Mouse (Mus musculus) 3134 (cell line): Measurements from ENCODE around the gene Nr6a1.

Source experiments
- DNase-seq: peaks from one replicate; pipeline ENCODE4 v3.0.0-alpha.2; 2011; ENCODE audit warnings: low spot score; ENCODE audit not compliant: insufficient read length; ENCODE audit errors: extremely low read depth

Gene Nr6a1

GRCm38 (mm10) chr2:38785113-38785512 lies 142.4 kb downstream of the Nr6a1 start:
- DNase-seq: no peak

- no peak for DNase-seq
Measured at GRCm38 (mm10) chr2:38784396-38784795, 143.1 kb downstream of the Nr6a1 start.

GRCm38 (mm10) chr2:38783364-38783763 lies 144.1 kb downstream of the Nr6a1 start:
- DNase-seq: no peak

GRCm38 (mm10) chr2:38782731-38783130 lies 144.8 kb downstream of the Nr6a1 start:
- DNase-seq: no peak

GRCm38 (mm10) chr2:38781945-38782720 lies 145.4 kb downstream of the Nr6a1 start:
- DNase-seq: no peak

- peak; percentile 40 for DNase-seq
Measured at GRCm38 (mm10) chr2:38779939-38780338, 147.5 kb downstream of the Nr6a1 start.

GRCm38 (mm10) chr2:38777326-38777725 lies 150.2 kb downstream of the Nr6a1 start:
- no peak for DNase-seq

- no peak for DNase-seq
Measured at GRCm38 (mm10) chr2:38774936-38775335, 152.6 kb downstream of the Nr6a1 start.

- peak; percentile 42 for DNase-seq
Measured at GRCm38 (mm10) chr2:38771478-38771797, 156.1 kb downstream of the Nr6a1 start.

- no peak for DNase-seq
Measured at GRCm38 (mm10) chr2:38770772-38771477, 156.6 kb downstream of the Nr6a1 start.

- no peak for DNase-seq
Measured at GRCm38 (mm10) chr2:38767177-38767931, 160.1 kb downstream of the Nr6a1 start.

- no peak for DNase-seq
Measured at GRCm38 (mm10) chr2:38739847-38740246, 187.6 kb downstream of the Nr6a1 start.

- DNase-seq: peak; percentile 19
Measured at GRCm38 (mm10) chr2:38739410-38739809, 188.1 kb downstream of the Nr6a1 start.

- DNase-seq: no peak
Measured at GRCm38 (mm10) chr2:38738601-38739301, 188.7 kb downstream of the Nr6a1 start.

GRCm38 (mm10) chr2:38735740-38736139 lies 191.7 kb downstream of the Nr6a1 start:
- no peak for DNase-seq

- no peak for DNase-seq
Measured at GRCm38 (mm10) chr2:38734721-38735120, 192.8 kb downstream of the Nr6a1 start.

GRCm38 (mm10) chr2:38730331-38730827 lies 197.1 kb downstream of the Nr6a1 start:
- DNase-seq: no peak

- DNase-seq: no peak
Measured at GRCm38 (mm10) chr2:38725427-38725826, 202.1 kb downstream of the Nr6a1 start.

- no peak for DNase-seq
Measured at GRCm38 (mm10) chr2:38723378-38723777, 204.1 kb downstream of the Nr6a1 start.

GRCm38 (mm10) chr2:38722076-38722475 lies 205.4 kb downstream of the Nr6a1 start:
- DNase-seq: no peak

- DNase-seq: no peak
Measured at GRCm38 (mm10) chr2:38720661-38721060, 206.8 kb downstream of the Nr6a1 start.
